Mouse (Mus musculus): ENCODE results near the gene S100a6. TPM values are rescaled to one million over a fixed set of nuclear protein-coding genes. Genes with fewer than 3 reads are reported as not detected.

The S100a6 gene
- polyA plus RNA-seq, 1 experiment from 2014 or later, result 49.8 TPM

GRCm38 (mm10) chr3:90582556-90582955, 30.1 kb upstream of the S100a6 start:
- WGBS, result 79% methylated on average over 4 of the region's 4 CpGs
- Histone ChIP-seq H3K4me1 (ENCODE audit: control insufficient read depth in 2 of 2, insufficient read depth in 2 of 2, low read length in 2 of 2) (peaks cover 3 to 9% of the 10 kb centered on the region in 2 experiments), H3K9ac (ENCODE audit: low read length) (no peak overlapping the region), H3K27ac (replicated peaks in 1 of 2; ENCODE audit: control insufficient read depth in 1 of 2, insufficient read depth in 1 of 2, low read depth in 2 of 2, low read length in 2 of 2) (no peak overlapping the region), H3K27me3 (ENCODE audit: control insufficient read depth, insufficient read depth, low read length) (no peaks in the 10 kb centered on the region), H3K9me3 (ENCODE audit: control insufficient read depth, low read length) (no peaks in the 10 kb centered on the region), H3K4me2 (ENCODE audit: low read length) (no peak overlapping the region), H3K4me3 (ENCODE audit: control insufficient read depth in 1 of 2, insufficient read depth in 1 of 2, low read depth in 1 of 2, low read length in 2 of 2) (no peak overlapping the region), H3K36me3 (ENCODE audit: control insufficient read depth, insufficient read depth, low read length) (no peaks in the 10 kb centered on the region)
- ATAC-seq (ENCODE audit: insufficient number of reproducible peaks, insufficient read depth, low FRiP score, low read depth), result no peak

- Histone ChIP-seq H3K9me3 (ENCODE audit: control insufficient read depth, low read length) (no peaks in the 10 kb centered on the region), H3K27ac (replicated peaks in 1 of 2; ENCODE audit: control insufficient read depth in 1 of 2, insufficient read depth in 1 of 2, low read depth in 2 of 2, low read length in 2 of 2) (no peak overlapping the region), H3K4me3 (ENCODE audit: control insufficient read depth in 1 of 2, insufficient read depth in 1 of 2, low read depth in 1 of 2, low read length in 2 of 2) (no peak overlapping the region), H3K4me2 (ENCODE audit: low read length) (no peak overlapping the region), H3K27me3 (ENCODE audit: control insufficient read depth, insufficient read depth, low read length) (no peaks in the 10 kb centered on the region), H3K9ac (ENCODE audit: low read length) (no peak overlapping the region), H3K4me1 (ENCODE audit: control insufficient read depth in 2 of 2, insufficient read depth in 2 of 2, low read length in 2 of 2) (peaks cover 5 to 9% of the 10 kb centered on the region in 2 experiments), H3K36me3 (ENCODE audit: control insufficient read depth, insufficient read depth, low read length) (no peaks in the 10 kb centered on the region)
- ATAC-seq (ENCODE audit: insufficient number of reproducible peaks, insufficient read depth, low FRiP score, low read depth), result no peak
- WGBS, result 17% methylated on average over 3 of the region's 3 CpGs
Measured at GRCm38 (mm10) chr3:90583893-90584292, 28.8 kb upstream of the S100a6 start.

- Histone ChIP-seq H3K27ac (replicated peaks in 1 of 2; ENCODE audit: control insufficient read depth in 1 of 2, insufficient read depth in 1 of 2, low read depth in 2 of 2, low read length in 2 of 2) (no peak overlapping the region), H3K36me3 (ENCODE audit: control insufficient read depth, insufficient read depth, low read length) (no peaks in the 10 kb centered on the region), H3K4me2 (ENCODE audit: low read length) (no peak overlapping the region), H3K27me3 (ENCODE audit: control insufficient read depth, insufficient read depth, low read length) (no peaks in the 10 kb centered on the region), H3K9ac (ENCODE audit: low read length) (no peak overlapping the region), H3K4me1 (ENCODE audit: control insufficient read depth in 2 of 2, insufficient read depth in 2 of 2, low read length in 2 of 2) (peaks cover 5 to 9% of the 10 kb centered on the region in 2 experiments), H3K9me3 (ENCODE audit: control insufficient read depth, low read length) (no peaks in the 10 kb centered on the region), H3K4me3 (ENCODE audit: control insufficient read depth in 1 of 2, insufficient read depth in 1 of 2, low read depth in 1 of 2, low read length in 2 of 2) (no peak overlapping the region)
- WGBS, result 32% methylated on average over 5 of the region's 5 CpGs
- no peak for ATAC-seq (ENCODE audit: insufficient number of reproducible peaks, insufficient read depth, low FRiP score, low read depth)
Measured at GRCm38 (mm10) chr3:90585595-90585994, 27.1 kb upstream of the S100a6 start.

GRCm38 (mm10) chr3:90586016-90586643, 26.6 kb upstream of the S100a6 start:
- H3K36me3 ChIP-seq (ENCODE audit: control insufficient read depth, insufficient read depth, low read length), result no peaks in the 10 kb centered on the region
- no peak for ATAC-seq (ENCODE audit: insufficient number of reproducible peaks, insufficient read depth, low FRiP score, low read depth)
- WGBS, result 80% methylated on average over 15 of the region's 15 CpGs
- H3K9ac ChIP-seq (ENCODE audit: low read length), result no peak overlapping the region
- 0 out of 4 replicates have a peak overlapping the region, but pooled peaks of 1 of the 2 experiments have one; percentile 14 for H3K27ac ChIP-seq (replicated peaks in 1 of 2; ENCODE audit: control insufficient read depth in 1 of 2, insufficient read depth in 1 of 2, low read depth in 2 of 2, low read length in 2 of 2)
- peaks cover 5 to 9% of the 10 kb centered on the region in 2 experiments for H3K4me1 ChIP-seq (ENCODE audit: control insufficient read depth in 2 of 2, insufficient read depth in 2 of 2, low read length in 2 of 2)
- H3K4me3 ChIP-seq (ENCODE audit: control insufficient read depth in 1 of 2, insufficient read depth in 1 of 2, low read depth in 1 of 2, low read length in 2 of 2), result no peak overlapping the region
- no peak overlapping the region for H3K4me2 ChIP-seq (ENCODE audit: low read length)
- no peaks in the 10 kb centered on the region for H3K27me3 ChIP-seq (ENCODE audit: control insufficient read depth, insufficient read depth, low read length)
- no peaks in the 10 kb centered on the region for H3K9me3 ChIP-seq (ENCODE audit: control insufficient read depth, low read length)

GRCm38 (mm10) chr3:90586906-90587305, 25.8 kb upstream of the S100a6 start:
- H3K27me3 ChIP-seq (ENCODE audit: control insufficient read depth, insufficient read depth, low read length), result no peaks in the 10 kb centered on the region
- H3K27ac ChIP-seq (replicated peaks in 1 of 2; ENCODE audit: control insufficient read depth in 1 of 2, insufficient read depth in 1 of 2, low read depth in 2 of 2, low read length in 2 of 2), result 0 out of 4 replicates have a peak overlapping the region, but pooled peaks of 1 of the 2 experiments have one; percentile 14
- no peaks in the 10 kb centered on the region for H3K9me3 ChIP-seq (ENCODE audit: control insufficient read depth, low read length)
- H3K36me3 ChIP-seq (ENCODE audit: control insufficient read depth, insufficient read depth, low read length), result no peaks in the 10 kb centered on the region
- WGBS, result 45% methylated on average over 10 of the region's 10 CpGs
- no peak overlapping the region for H3K4me3 ChIP-seq (ENCODE audit: control insufficient read depth in 1 of 2, insufficient read depth in 1 of 2, low read depth in 1 of 2, low read length in 2 of 2)
- H3K4me2 ChIP-seq (ENCODE audit: low read length), result no peak overlapping the region
- H3K9ac ChIP-seq (ENCODE audit: low read length), result no peak overlapping the region
- H3K4me1 ChIP-seq (ENCODE audit: control insufficient read depth in 2 of 2, insufficient read depth in 2 of 2, low read length in 2 of 2), result peaks cover 5 to 9% of the 10 kb centered on the region in 2 experiments
- ATAC-seq (ENCODE audit: insufficient number of reproducible peaks, insufficient read depth, low FRiP score, low read depth), result 0 out of 2 replicates have a peak, but pooled peaks have one; percentile 32

GRCm38 (mm10) chr3:90587361-90588101, 25.2 kb upstream of the S100a6 start:
- Histone ChIP-seq H3K4me1 (ENCODE audit: control insufficient read depth in 2 of 2, insufficient read depth in 2 of 2, low read length in 2 of 2) (peaks cover 5 to 9% of the 10 kb centered on the region in 2 experiments), H3K9ac (ENCODE audit: low read length) (no peak overlapping the region), H3K4me2 (ENCODE audit: low read length) (no peak overlapping the region), H3K27me3 (ENCODE audit: control insufficient read depth, insufficient read depth, low read length) (no peaks in the 10 kb centered on the region), H3K4me3 (ENCODE audit: control insufficient read depth in 1 of 2, insufficient read depth in 1 of 2, low read depth in 1 of 2, low read length in 2 of 2) (no peak overlapping the region), H3K27ac (replicated peaks in 1 of 2; ENCODE audit: control insufficient read depth in 1 of 2, insufficient read depth in 1 of 2, low read depth in 2 of 2, low read length in 2 of 2) (0 out of 4 replicates have a peak overlapping the region, but pooled peaks of 1 of the 2 experiments have one; percentile 4), H3K9me3 (ENCODE audit: control insufficient read depth, low read length) (no peaks in the 10 kb centered on the region), H3K36me3 (ENCODE audit: control insufficient read depth, insufficient read depth, low read length) (no peaks in the 10 kb centered on the region)
- 78% methylated on average over 14 of the region's 14 CpGs for WGBS
- no peak; the same call in 1 of the 2 replicates for ATAC-seq (ENCODE audit: insufficient number of reproducible peaks, insufficient read depth, low FRiP score, low read depth)

- no peaks in the 10 kb centered on the region for H3K36me3 ChIP-seq (ENCODE audit: control insufficient read depth, insufficient read depth, low read length)
- whole genome bisulfite sequencing, result 69% methylated on average over 6 of the region's 6 CpGs
- no peak overlapping the region for H3K27ac ChIP-seq (replicated peaks in 1 of 2; ENCODE audit: control insufficient read depth in 1 of 2, insufficient read depth in 1 of 2, low read depth in 2 of 2, low read length in 2 of 2)
- no peak overlapping the region for H3K4me3 ChIP-seq (ENCODE audit: control insufficient read depth in 1 of 2, insufficient read depth in 1 of 2, low read depth in 1 of 2, low read length in 2 of 2)
- H3K4me2 ChIP-seq (ENCODE audit: low read length), result no peak overlapping the region
- no peak for ATAC-seq (ENCODE audit: insufficient number of reproducible peaks, insufficient read depth, low FRiP score, low read depth)
- H3K9me3 ChIP-seq (ENCODE audit: control insufficient read depth, low read length), result no peaks in the 10 kb centered on the region
- H3K27me3 ChIP-seq (ENCODE audit: control insufficient read depth, insufficient read depth, low read length), result no peaks in the 10 kb centered on the region
- H3K4me1 ChIP-seq (ENCODE audit: control insufficient read depth in 2 of 2, insufficient read depth in 2 of 2, low read length in 2 of 2), result peaks cover 0 to 5% of the 10 kb centered on the region in 2 experiments; a peak in 2 of 4 replicates
- no peak overlapping the region for H3K9ac ChIP-seq (ENCODE audit: low read length)
Measured at GRCm38 (mm10) chr3:90589390-90589789, 23.3 kb upstream of the S100a6 start.

All from heart, embryonic 14.5 days (tissue).